Mouse (Mus musculus) heart, embryonic 12.5 days (tissue): ENCODE measurements at regions not wholly inside any gene's neighbourhood (a gene's known extent, or its start where the extent isn't known, plus 50 kb on each side); places are given as distances from the start of the nearest gene placed in this dataset.

ENCODE experiments used
- ATAC-seq: fragments of 200-750 bp; cut with Nextera tagmentation; 2 replicates; pipeline ENCODE4 v1.8.0; 2017; ENCODE audit warnings: moderate TSS enrichment, moderate library complexity; ENCODE audit not compliant: insufficient number of reproducible peaks, low FRiP score
- H3K27ac ChIP-seq: fragments of 300-500 bp; sonication (generic); 2 replicates; pipeline ENCODE4 v1.5.1; 2016; ENCODE audit warnings: mild to moderate bottlenecking, moderate library complexity; ENCODE audit not compliant: poor library complexity, severe bottlenecking
- H3K27me3 ChIP-seq: fragments of 300-500 bp; sonication (generic); replicated peaks from 2 replicates; pipeline ENCODE4 v1.6.1; 2016; ENCODE audit warnings: mild to moderate bottlenecking, moderate library complexity
- H3K36me3 ChIP-seq: fragments of 300-500 bp; sonication (generic); 2 replicates; pipeline ENCODE4 v1.6.1; 2016; ENCODE audit warnings: mild to moderate bottlenecking, moderate library complexity
- H3K4me1 ChIP-seq: fragments of 300-500 bp; sonication (generic); replicated peaks from 2 replicates; pipeline ENCODE4 v1.6.1; 2016; ENCODE audit warnings: mild to moderate bottlenecking
- H3K4me2 ChIP-seq: fragments of 300-500 bp; sonication (generic); 2 replicates; pipeline ENCODE4 v1.6.1; 2016; ENCODE audit warnings: mild to moderate bottlenecking, moderate library complexity
- H3K4me3 ChIP-seq: fragments of 300-500 bp; sonication (generic); 2 replicates; pipeline ENCODE4 v1.5.1; 2016; ENCODE audit warnings: mild to moderate bottlenecking
- H3K9ac ChIP-seq: fragments of 300-500 bp; sonication (generic); 2 replicates; pipeline ENCODE4 v1.6.1; 2016; ENCODE audit warnings: mild to moderate bottlenecking, moderate library complexity
- H3K9me3 ChIP-seq: fragments of 300-500 bp; sonication (generic); replicated peaks from 2 replicates; pipeline ENCODE4 v1.6.1; 2016; ENCODE audit warnings: mild to moderate bottlenecking, moderate library complexity
- WGBS: fragments of 180-500 bp; shearing (Covaris S2); methylation state at CpG from one replicate; pipeline ENCODE4 v1.1.7; 2016; 5-methylcytosine and 5-hydroxymethylcytosine counted together

DNA sequence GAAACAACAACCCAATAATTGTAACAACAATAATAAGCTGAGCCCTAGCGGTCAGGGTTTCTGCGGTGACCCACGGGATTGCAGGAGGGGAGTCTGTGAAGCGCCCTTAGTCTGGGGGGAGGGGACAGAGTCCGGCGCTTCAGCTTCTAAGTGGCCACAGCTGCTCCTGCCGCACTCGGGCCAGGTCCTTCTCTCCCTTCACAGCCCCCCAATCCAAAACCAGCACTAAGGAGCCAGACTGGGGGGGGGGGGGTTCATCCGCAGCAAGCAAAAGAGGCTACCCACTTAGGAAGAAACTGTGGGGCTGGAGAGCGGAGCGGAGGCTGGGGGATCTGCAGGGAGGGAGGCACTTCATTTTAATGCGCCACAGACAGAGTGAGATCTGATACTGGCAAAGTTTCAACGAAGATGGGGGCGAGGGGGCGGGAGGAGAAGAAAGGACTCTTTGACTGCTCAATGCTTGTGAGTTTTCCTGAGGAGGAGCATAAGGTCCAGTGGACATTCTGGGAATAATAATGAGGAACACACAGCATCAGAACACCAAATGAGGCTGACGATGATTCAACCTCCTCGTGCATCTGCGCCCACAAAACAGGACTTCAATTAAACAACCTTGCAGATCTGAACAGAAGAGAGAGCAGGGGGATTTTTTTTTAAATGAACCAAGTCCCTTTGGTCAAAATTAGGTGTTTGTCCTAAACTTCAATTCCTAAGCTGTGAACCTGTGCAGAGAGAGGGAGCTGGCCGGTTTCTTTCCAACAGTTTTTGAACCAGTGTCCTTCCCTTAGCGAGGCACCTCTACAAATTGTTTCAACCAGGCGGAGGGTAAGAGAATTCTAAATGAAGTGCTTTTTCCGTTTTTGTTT, 412.7 kb upstream of the Atp11b start:
- Histone ChIP-seq H3K4me2 (peak overlapping the region; percentile 79), H3K36me3 (no peaks in the 10 kb centered on the region), H3K27ac (no peak overlapping the region), H3K9ac (peak overlapping the region; percentile 58; the same call in 1 of the 2 replicates), H3K27me3 (peaks cover 6% of the 10 kb centered on the region; the same call in 1 of the 2 replicates), H3K9me3 (no peaks in the 10 kb centered on the region), H3K4me1 (peaks cover 8% of the 10 kb centered on the region), H3K4me3 (peak overlapping the region; percentile 59)
- ATAC-seq, result peak; percentile 72
- WGBS, result 3% methylated on average over 22 of the region's 22 CpGs

DNA sequence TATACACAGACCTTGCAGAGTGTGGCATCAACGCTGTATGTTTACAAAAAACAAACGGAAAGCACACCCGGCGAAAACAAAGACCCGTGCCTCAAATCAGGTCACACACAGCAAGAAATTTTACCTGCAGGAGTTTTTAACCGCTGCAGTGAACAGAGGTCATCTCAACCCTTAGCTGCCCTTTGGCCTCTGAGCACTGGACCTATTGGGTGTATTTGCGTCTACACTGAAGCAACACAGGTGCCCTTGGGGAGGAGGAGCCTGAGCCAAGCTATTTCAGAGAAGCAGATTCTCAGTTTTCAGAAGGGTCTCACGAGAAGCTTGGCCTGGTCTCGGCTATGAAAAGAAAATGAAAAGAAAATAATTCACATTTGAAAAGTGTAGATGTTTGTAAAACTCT, 412.1 kb upstream of the Atp11b start:
- H3K9me3 ChIP-seq, result no peaks in the 10 kb centered on the region
- H3K27me3 ChIP-seq, result peaks cover 6% of the 10 kb centered on the region; the same call in 1 of the 2 replicates
- H3K4me2 ChIP-seq, result peak overlapping the region; percentile 79
- H3K27ac ChIP-seq, result no peak overlapping the region
- H3K4me1 ChIP-seq, result peaks cover 8% of the 10 kb centered on the region
- no peaks in the 10 kb centered on the region for H3K36me3 ChIP-seq
- peak overlapping the region; percentile 59 for H3K4me3 ChIP-seq
- 15% methylated on average over 9 of the region's 9 CpGs for WGBS
- ATAC-seq, result no peak
- H3K9ac ChIP-seq, result 0 out of 2 replicates have a peak overlapping the region, but pooled peaks have one; percentile 7

DNA sequence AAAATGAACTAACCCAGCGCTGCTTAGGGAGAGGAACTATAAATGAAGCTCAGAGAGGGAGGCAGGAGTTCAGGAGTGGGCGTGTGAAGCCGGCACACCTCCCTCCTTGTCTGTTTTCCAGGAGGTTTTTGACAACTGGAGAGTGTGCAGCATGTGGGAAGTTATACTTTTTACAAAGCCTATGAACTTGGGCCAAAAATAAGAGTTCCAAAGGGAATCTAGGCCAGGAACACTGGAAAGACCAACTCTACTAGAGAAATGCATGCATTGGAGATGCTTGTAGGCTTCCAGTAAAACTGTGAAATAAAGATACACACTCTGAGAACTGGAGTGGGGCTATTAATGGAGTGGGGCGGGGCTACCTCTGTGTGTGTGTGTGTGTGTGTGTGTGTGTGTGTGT, 411.3 kb upstream of the Atp11b start:
- 54% methylated on average over 4 of the region's 4 CpGs for WGBS
- Histone ChIP-seq H3K4me1 (peaks cover 8% of the 10 kb centered on the region), H3K27ac (no peak overlapping the region), H3K9me3 (no peaks in the 10 kb centered on the region), H3K27me3 (peaks cover 6% of the 10 kb centered on the region; the same call in 1 of the 2 replicates), H3K36me3 (no peaks in the 10 kb centered on the region), H3K4me2 (no peak overlapping the region), H3K4me3 (no peak overlapping the region), H3K9ac (no peak overlapping the region)
- ATAC-seq, result no peak

DNA sequence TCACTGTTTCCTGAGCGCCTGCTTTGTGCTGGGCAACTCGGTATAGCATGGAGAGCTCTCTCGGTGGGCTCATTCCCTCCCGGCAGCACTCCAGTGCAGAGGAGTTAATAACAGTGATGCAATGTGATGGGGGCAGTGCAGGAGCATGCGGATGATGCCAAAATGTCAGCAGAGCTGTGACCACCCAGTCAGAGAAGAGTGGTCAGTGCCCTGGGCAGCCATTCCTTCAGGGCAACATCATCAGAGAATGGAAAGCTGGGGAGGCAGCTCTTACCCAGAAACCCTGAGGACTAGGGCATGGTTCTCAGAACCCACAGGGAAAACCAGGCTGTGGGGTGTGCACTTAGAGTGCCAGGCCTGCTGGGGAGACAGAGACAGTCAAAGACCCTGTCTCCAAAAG, 410.0 kb upstream of the Atp11b start:
- ATAC-seq, result no peak
- Histone ChIP-seq H3K4me1 (peaks cover 8% of the 10 kb centered on the region), H3K9me3 (no peaks in the 10 kb centered on the region), H3K4me2 (no peak overlapping the region), H3K9ac (no peak overlapping the region), H3K36me3 (no peaks in the 10 kb centered on the region), H3K27ac (no peak overlapping the region), H3K4me3 (no peak overlapping the region), H3K27me3 (peaks cover 6% of the 10 kb centered on the region; the same call in 1 of the 2 replicates)
- WGBS, result 65% methylated on average over 5 of the region's 5 CpGs

DNA sequence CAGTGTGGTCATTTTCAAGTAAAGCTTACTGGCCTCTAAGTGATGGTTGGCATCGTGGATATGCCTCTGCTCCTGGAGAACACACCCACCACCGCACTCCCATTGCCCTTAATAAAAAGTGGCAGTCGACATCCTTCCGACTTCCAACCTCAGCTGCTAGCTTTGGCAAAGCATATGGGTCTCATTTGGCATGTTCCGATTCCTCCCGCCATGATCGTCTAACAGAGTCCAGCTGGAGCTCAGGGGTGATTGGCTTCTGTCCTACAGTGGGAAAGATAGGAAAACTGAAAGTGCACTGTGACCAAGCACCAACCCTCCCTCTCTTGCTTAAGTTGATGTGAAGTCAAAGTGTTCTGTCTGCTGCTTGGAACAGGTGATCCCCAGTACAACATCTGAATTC, 404.8 kb upstream of the Atp11b start:
- no peak overlapping the region for H3K27ac ChIP-seq
- no peak overlapping the region for H3K9ac ChIP-seq

DNA sequence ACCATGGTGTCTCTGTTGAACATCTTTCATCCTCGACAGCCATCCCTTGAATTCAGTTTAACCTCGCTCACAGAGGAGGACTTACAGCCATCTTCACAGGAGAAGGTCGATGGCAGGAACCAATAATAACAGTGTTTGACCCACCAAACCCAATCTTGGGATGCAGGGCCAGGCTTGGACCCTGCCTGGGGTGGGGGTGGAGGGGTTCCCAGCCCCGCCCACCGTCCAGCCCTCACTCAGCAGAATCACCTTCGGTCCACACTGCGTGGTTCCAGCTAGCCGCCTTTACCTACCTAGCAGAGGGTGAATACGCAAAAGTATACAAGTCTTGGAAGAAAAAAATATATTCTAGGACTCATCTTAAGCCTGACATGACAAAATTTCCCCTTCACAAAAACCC, 400.5 kb upstream of the Atp11b start:
- Histone ChIP-seq H3K4me3 (no peak overlapping the region), H3K9ac (no peak overlapping the region), H3K36me3 (no peaks in the 10 kb centered on the region), H3K9me3 (no peaks in the 10 kb centered on the region), H3K27me3 (no peaks in the 10 kb centered on the region), H3K4me1 (no peaks in the 10 kb centered on the region), H3K4me2 (no peak overlapping the region), H3K27ac (no peak overlapping the region)
- ATAC-seq, result no peak
- WGBS, result 84% methylated on average over 9 of the region's 9 CpGs

More for the DNA sequence above, 404.8 kb upstream of the Atp11b start:
- no peaks in the 10 kb centered on the region for H3K9me3 ChIP-seq
- ATAC-seq, result no peak
- 69% methylated on average over 7 of the region's 7 CpGs for WGBS
- no peaks in the 10 kb centered on the region for H3K27me3 ChIP-seq
- no peaks in the 10 kb centered on the region for H3K36me3 ChIP-seq
- no peak overlapping the region for H3K4me2 ChIP-seq
- no peaks in the 10 kb centered on the region for H3K4me1 ChIP-seq
- H3K4me3 ChIP-seq, result no peak overlapping the region

DNA sequence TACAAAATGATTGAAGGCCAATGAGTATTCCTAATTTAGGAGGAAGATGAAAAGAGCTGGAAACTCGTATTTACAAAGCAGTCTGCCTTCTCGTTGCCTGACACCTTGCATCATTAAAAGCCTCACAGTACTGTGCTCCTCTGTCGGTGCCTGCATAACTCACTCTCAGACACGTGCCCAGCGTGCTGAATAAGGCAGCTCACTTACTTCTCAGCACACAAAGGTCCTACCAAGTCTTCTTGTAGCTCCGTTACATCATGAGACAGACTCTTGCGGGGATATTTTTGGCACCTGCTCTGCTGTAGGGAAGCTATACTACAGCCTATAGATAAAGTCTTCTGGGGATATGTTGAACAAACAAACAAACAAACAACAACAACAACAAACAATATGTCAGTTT, 400.0 kb upstream of the Atp11b start:
- no peaks in the 10 kb centered on the region for H3K9me3 ChIP-seq
- no peaks in the 10 kb centered on the region for H3K27me3 ChIP-seq
- H3K4me2 ChIP-seq, result no peak overlapping the region
- no peaks in the 10 kb centered on the region for H3K36me3 ChIP-seq
- H3K9ac ChIP-seq, result no peak overlapping the region
- ATAC-seq, result no peak
- no peaks in the 10 kb centered on the region for H3K4me1 ChIP-seq
- no peak overlapping the region for H3K4me3 ChIP-seq
- WGBS, result 55% methylated on average over 7 of the region's 7 CpGs
- no peak overlapping the region for H3K27ac ChIP-seq

DNA sequence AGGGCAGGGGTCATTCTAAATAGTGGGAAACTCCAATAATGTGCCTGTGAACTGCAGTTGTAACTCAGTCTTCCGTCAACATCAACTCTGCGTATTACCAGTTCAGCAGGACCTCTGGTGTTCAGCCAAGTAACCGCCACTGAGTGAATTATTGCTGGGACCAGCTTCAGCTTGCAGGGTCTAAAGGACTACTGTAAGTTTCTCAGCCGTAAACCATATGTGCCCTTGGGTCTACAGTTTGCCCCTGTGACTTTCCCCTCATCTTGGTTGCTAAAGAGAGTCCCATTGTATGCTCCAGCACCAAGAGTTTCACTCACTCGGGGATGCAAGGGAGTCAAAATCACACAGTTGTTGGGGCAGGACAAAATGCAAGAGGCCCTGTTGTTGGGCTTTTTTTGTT, 399.6 kb upstream of the Atp11b start:
- 75% methylated on average over 5 of the region's 5 CpGs for WGBS
- Histone ChIP-seq H3K4me3 (no peak overlapping the region), H3K27ac (no peak overlapping the region), H3K27me3 (no peaks in the 10 kb centered on the region), H3K4me1 (no peaks in the 10 kb centered on the region), H3K9ac (no peak overlapping the region), H3K4me2 (no peak overlapping the region), H3K9me3 (no peaks in the 10 kb centered on the region), H3K36me3 (no peaks in the 10 kb centered on the region)
- no peak for ATAC-seq

DNA sequence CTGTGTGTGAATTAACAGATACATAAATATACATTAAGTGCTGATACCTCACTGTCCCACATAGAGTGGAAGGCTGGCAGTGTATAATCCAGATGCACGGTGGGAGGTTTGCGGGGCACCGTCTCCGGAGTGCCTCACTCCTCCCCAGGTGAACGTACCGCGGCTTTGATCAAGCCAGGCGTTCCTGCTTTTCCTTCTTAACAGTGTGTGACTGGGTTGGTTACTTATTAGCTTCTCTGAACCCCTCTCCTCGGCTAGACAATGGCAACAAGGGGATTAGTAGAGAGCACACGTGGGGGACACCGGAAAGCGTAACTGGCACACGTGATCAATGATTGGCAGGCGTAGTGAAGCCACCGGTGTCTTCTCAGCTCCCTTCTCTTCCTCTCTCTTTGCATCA, 396.8 kb upstream of the Atp11b start:
- no peaks in the 10 kb centered on the region for H3K9me3 ChIP-seq
- no peak overlapping the region for H3K4me2 ChIP-seq
- WGBS, result 83% methylated on average over 15 of the region's 15 CpGs
- no peaks in the 10 kb centered on the region for H3K36me3 ChIP-seq
- H3K27ac ChIP-seq, result no peak overlapping the region
- no peaks in the 10 kb centered on the region for H3K27me3 ChIP-seq
- no peak overlapping the region for H3K9ac ChIP-seq
- H3K4me1 ChIP-seq, result no peaks in the 10 kb centered on the region
- no peak overlapping the region for H3K4me3 ChIP-seq
- no peak for ATAC-seq

DNA sequence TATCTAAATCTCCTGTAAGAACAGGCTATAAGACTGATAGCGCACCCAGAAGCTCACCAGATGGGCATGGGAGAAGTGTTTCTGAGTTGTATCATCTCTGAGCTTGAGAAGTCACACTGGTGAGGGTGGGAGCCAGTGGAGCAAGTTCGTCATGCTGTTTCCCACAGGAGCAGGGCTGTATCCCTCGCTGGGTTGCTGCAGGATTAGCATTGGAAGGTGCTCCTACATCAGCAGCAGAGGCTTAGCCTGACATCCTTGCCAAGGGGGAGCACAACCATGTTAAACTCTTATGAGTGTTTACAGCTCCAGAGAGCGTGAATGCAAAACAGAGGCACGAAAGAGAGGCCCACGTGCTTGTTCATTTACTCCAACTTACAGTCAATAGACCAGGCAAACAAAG, 395.4 kb upstream of the Atp11b start:
- no peak for ATAC-seq
- Histone ChIP-seq H3K27ac (no peak overlapping the region), H3K4me3 (no peak overlapping the region), H3K27me3 (no peaks in the 10 kb centered on the region), H3K36me3 (no peaks in the 10 kb centered on the region), H3K4me2 (no peak overlapping the region), H3K9me3 (no peaks in the 10 kb centered on the region), H3K9ac (no peak overlapping the region), H3K4me1 (no peaks in the 10 kb centered on the region)
- 83% methylated on average over 6 of the region's 6 CpGs for WGBS

DNA sequence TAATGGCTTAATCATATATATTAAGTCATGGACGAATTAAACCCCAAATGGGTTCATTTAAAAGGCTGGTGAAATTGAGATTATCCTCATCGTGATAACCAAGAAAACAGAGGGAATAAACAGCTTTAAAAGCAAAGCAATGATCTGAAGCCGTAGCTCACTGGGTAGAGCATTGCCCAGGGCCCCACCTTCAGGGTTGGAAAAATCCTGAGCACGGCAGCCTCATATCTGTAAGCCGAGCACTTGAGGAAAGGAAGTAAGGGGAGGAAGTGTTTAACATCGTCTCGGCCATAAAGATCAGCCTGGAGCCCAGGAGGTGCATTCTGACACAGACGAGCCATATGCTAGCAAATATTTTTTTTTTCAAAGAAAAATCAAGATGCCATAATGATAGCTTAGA, 394.6 kb upstream of the Atp11b start:
- 29% methylated on average over 8 of the region's 8 CpGs for WGBS
- Histone ChIP-seq H3K9me3 (no peaks in the 10 kb centered on the region), H3K9ac (no peak overlapping the region), H3K4me2 (no peak overlapping the region), H3K4me1 (no peaks in the 10 kb centered on the region), H3K27me3 (no peaks in the 10 kb centered on the region), H3K4me3 (no peak overlapping the region), H3K36me3 (no peaks in the 10 kb centered on the region), H3K27ac (no peak overlapping the region)
- ATAC-seq, result no peak

DNA sequence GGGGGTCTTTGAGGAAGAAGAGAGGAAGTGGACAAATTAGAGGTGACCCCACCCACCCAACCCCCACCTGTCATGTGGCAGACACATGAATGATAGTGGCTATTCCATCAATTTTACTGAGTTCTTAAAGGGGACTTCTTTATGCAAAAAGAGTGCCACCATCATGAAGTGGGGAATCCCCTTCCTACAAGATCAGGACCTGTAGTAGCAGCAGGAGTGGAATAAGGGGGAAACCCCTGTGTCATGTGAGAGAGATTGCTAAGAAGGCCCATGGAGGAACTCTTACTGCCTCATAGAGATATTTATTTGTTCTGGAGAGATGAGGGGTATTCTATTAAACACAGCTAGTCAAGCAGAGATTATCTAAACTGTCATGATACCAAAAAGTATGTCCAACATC, 393.4 kb upstream of the Atp11b start:
- Histone ChIP-seq H3K27ac (no peak overlapping the region), H3K36me3 (no peaks in the 10 kb centered on the region), H3K9ac (no peak overlapping the region), H3K27me3 (no peaks in the 10 kb centered on the region), H3K4me2 (no peak overlapping the region), H3K4me1 (no peaks in the 10 kb centered on the region), H3K4me3 (no peak overlapping the region), H3K9me3 (no peaks in the 10 kb centered on the region)
- no peak for ATAC-seq
